Mouse (Mus musculus): Measurements from ENCODE around the gene Rrp15.

GRCm38 (mm10) chr1:186701206-186701905 lies 47.8 kb downstream of the Rrp15 start:
- TF ChIP-seq EP300 (IDR thresholded peaks at IDR 0.05; ENCODE audit: insufficient read depth, low read depth, low read length) (no peak), POLR2A (IDR thresholded peaks at IDR 0.05; ENCODE audit: insufficient read depth, low read length) (no peak)
